Mouse (Mus musculus) forebrain, embryonic 13.5 days (tissue): ENCODE measurements around the gene Smchd1. TPM values are rescaled to one million over a fixed set of nuclear protein-coding genes. Genes with fewer than 3 reads are reported as not detected.

Source experiments
- ATAC-seq: fragments of 200-750 bp; cut with Nextera tagmentation; 2 replicates; pipeline ENCODE4 v1.8.0; 2017
- H3K27ac ChIP-seq: fragments of 300-500 bp; sonication (generic); 2 replicates; pipeline ENCODE4 v1.5.1; 2015; ENCODE audit warnings: inconsistent platforms, mild to moderate bottlenecking, moderate library complexity
- H3K27me3 ChIP-seq: fragments of 300-500 bp; sonication (generic); 2 replicates; pipeline ENCODE4 v1.6.1; 2015; ENCODE audit warnings: mild to moderate bottlenecking, inconsistent platforms
- H3K36me3 ChIP-seq: fragments of 300-500 bp; sonication (generic); 2 replicates; pipeline ENCODE4 v1.6.1; 2015; ENCODE audit warnings: mild to moderate bottlenecking, inconsistent platforms; ENCODE audit not compliant: poor library complexity, severe bottlenecking
- H3K4me1 ChIP-seq: fragments of 300-500 bp; sonication (generic); 2 replicates; pipeline ENCODE4 v1.6.1; 2015; ENCODE audit warnings: inconsistent platforms
- H3K4me2 ChIP-seq: fragments of 300-500 bp; sonication (generic); 2 replicates; pipeline ENCODE4 v1.6.1; 2015; ENCODE audit warnings: inconsistent platforms, mild to moderate bottlenecking, moderate library complexity
- H3K4me3 ChIP-seq: fragments of 300-500 bp; sonication (generic); 2 replicates; pipeline ENCODE4 v1.5.1; 2015; ENCODE audit warnings: mild to moderate bottlenecking, inconsistent platforms
- H3K9ac ChIP-seq: fragments of 300-500 bp; sonication (generic); 2 replicates; pipeline ENCODE4 v1.6.1; 2015; ENCODE audit warnings: mild to moderate bottlenecking, inconsistent platforms
- H3K9me3 ChIP-seq: fragments of 300-500 bp; sonication (generic); replicated peaks from 2 replicates; pipeline ENCODE4 v1.6.1; 2016; ENCODE audit warnings: inconsistent platforms
- WGBS: fragments of 180-500 bp; shearing (Covaris S2); methylation state at CpG from one replicate; pipeline ENCODE4 v1.1.7; 2015; 5-methylcytosine and 5-hydroxymethylcytosine counted together
- polyA plus RNA-seq: library from polyadenylated mRNA; unstranded; fragments of >200 nt; fragmentation: Nextera tagmentation; extraction: Ambion mirVana; gene quantifications from 2 replicates; pipeline ENCODE4 v1.2.1, GENCODE M21; 2015

Gene Smchd1
- polyA plus RNA-seq, 1 experiment from 2014 or later, result 68.9 TPM

GRCm38 (mm10) chr17:71306716-71307115, 168.4 kb downstream of the Smchd1 start:
- H3K4me1 ChIP-seq, result peaks cover 26% of the 10 kb centered on the region
- no peak overlapping the region for H3K4me2 ChIP-seq
- H3K36me3 ChIP-seq, result no peaks in the 10 kb centered on the region
- H3K4me3 ChIP-seq, result no peak overlapping the region
- H3K9me3 ChIP-seq, result no peaks in the 10 kb centered on the region
- ATAC-seq, result no peak
- H3K27me3 ChIP-seq, result peaks cover 26% of the 10 kb centered on the region
- H3K27ac ChIP-seq, result no peak overlapping the region
- 90% methylated on average over 4 of the region's 4 CpGs for WGBS
- no peak overlapping the region for H3K9ac ChIP-seq

- Histone ChIP-seq H3K4me2 (no peak overlapping the region), H3K27me3 (peaks cover 20% of the 10 kb centered on the region), H3K27ac (no peak overlapping the region), H3K9ac (no peak overlapping the region), H3K9me3 (no peaks in the 10 kb centered on the region), H3K4me3 (no peak overlapping the region), H3K36me3 (no peaks in the 10 kb centered on the region), H3K4me1 (peaks cover 21% of the 10 kb centered on the region)
- ATAC-seq, result no peak
- 88% methylated on average over 6 of the region's 6 CpGs for WGBS
These were observed 169.1 kb downstream of the Smchd1 start for GRCm38 (mm10) chr17:71306091-71306490.

- 82% methylated on average over 6 of the region's 6 CpGs for WGBS
- no peak overlapping the region for H3K4me3 ChIP-seq
These were observed 171.7 kb downstream of the Smchd1 start for GRCm38 (mm10) chr17:71303444-71303843.

GRCm38 (mm10) chr17:71301413-71301812, 173.7 kb downstream of the Smchd1 start:
- no peak overlapping the region for H3K4me2 ChIP-seq
- ATAC-seq, result no peak
- no peaks in the 10 kb centered on the region for H3K27me3 ChIP-seq
- no peak overlapping the region for H3K4me3 ChIP-seq
- WGBS, result 83% methylated on average over 5 of the region's 5 CpGs
- no peak overlapping the region for H3K27ac ChIP-seq
- no peaks in the 10 kb centered on the region for H3K4me1 ChIP-seq
- no peaks in the 10 kb centered on the region for H3K36me3 ChIP-seq
- no peak overlapping the region for H3K9ac ChIP-seq
- no peaks in the 10 kb centered on the region for H3K9me3 ChIP-seq

More at GRCm38 (mm10) chr17:71303444-71303843, 171.7 kb downstream of the Smchd1 start:
- Histone ChIP-seq H3K4me1 (no peaks in the 10 kb centered on the region), H3K9ac (no peak overlapping the region), H3K9me3 (no peaks in the 10 kb centered on the region), H3K27me3 (no peaks in the 10 kb centered on the region), H3K27ac (no peak overlapping the region), H3K36me3 (no peaks in the 10 kb centered on the region), H3K4me2 (no peak overlapping the region)
- no peak for ATAC-seq

GRCm38 (mm10) chr17:71300338-71300737, 174.8 kb downstream of the Smchd1 start:
- no peak overlapping the region for H3K4me3 ChIP-seq
- H3K36me3 ChIP-seq, result no peaks in the 10 kb centered on the region
- no peaks in the 10 kb centered on the region for H3K27me3 ChIP-seq
- ATAC-seq, result no peak
- no peak overlapping the region for H3K27ac ChIP-seq
- H3K4me1 ChIP-seq, result no peaks in the 10 kb centered on the region
- H3K9ac ChIP-seq, result no peak overlapping the region
- H3K4me2 ChIP-seq, result no peak overlapping the region
- no peaks in the 10 kb centered on the region for H3K9me3 ChIP-seq
- 87% methylated on average over 2 of the region's 2 CpGs for WGBS

GRCm38 (mm10) chr17:71299879-71300278, 175.3 kb downstream of the Smchd1 start:
- no peaks in the 10 kb centered on the region for H3K27me3 ChIP-seq
- H3K27ac ChIP-seq, result no peak overlapping the region
- H3K9me3 ChIP-seq, result no peaks in the 10 kb centered on the region
- H3K4me1 ChIP-seq, result no peaks in the 10 kb centered on the region
- 92% methylated on average over 4 of the region's 4 CpGs for WGBS
- no peak for ATAC-seq
- H3K4me2 ChIP-seq, result no peak overlapping the region
- H3K4me3 ChIP-seq, result no peak overlapping the region
- no peaks in the 10 kb centered on the region for H3K36me3 ChIP-seq
- no peak overlapping the region for H3K9ac ChIP-seq

- Histone ChIP-seq H3K4me1 (no peaks in the 10 kb centered on the region), H3K27ac (no peak overlapping the region), H3K27me3 (no peaks in the 10 kb centered on the region), H3K4me3 (no peak overlapping the region), H3K36me3 (no peaks in the 10 kb centered on the region), H3K9ac (no peak overlapping the region), H3K4me2 (no peak overlapping the region), H3K9me3 (no peaks in the 10 kb centered on the region)
- 87% methylated on average over 3 of the region's 3 CpGs for WGBS
- no peak for ATAC-seq
These were observed 180.6 kb downstream of the Smchd1 start for GRCm38 (mm10) chr17:71294570-71294969.

Other genes with a start within 250 kb of the Smchd1 start
- 1.5 and 2.5 TPM in 2 replicates for gene Emilin2, start 163.4 kb downstream of the Smchd1 start, polyA plus RNA-seq
- 2.8 and 4.0 TPM in 2 replicates for gene Gm4707, start 15.4 kb downstream of the Smchd1 start, polyA plus RNA-seq
- gene Ndc80, start 51.5 kb upstream of the Smchd1 start, polyA plus RNA-seq, result 44.7 and 45.9 TPM in 2 replicates
- gene Spdya, start 76.7 kb upstream of the Smchd1 start, polyA plus RNA-seq, result 1.4 and 2.0 TPM in 2 replicates
- 54.6 and 60.7 TPM in 2 replicates for gene Wdr43, start 140.6 kb upstream of the Smchd1 start, polyA plus RNA-seq
- 0.22 and 0.52 TPM in 2 replicates for gene Togaram2, start 197.9 kb upstream of the Smchd1 start, polyA plus RNA-seq